9 mouse cellular contexts compared by ENCODE assay signal in genomic region chr17:24544613-24545012, GRCm38 (mm10). TPM values are rescaled to one million over a fixed set of nuclear protein-coding genes. Genes with fewer than 3 reads are reported as not detected.
A peak's percentile ranks its signal among the peaks of the same experiment; 100 is the strongest.
DNase-seq lines count a peak whose midpoint lies in the region; ATAC-seq and TF ChIP-seq lines count a peak whose summit lies in the region.
"Had no signal": no experiment of that assay in that cellular context is flagged by ENCODE, and none has a peak within 500 bp of the region (broad histone marks: within the 10 kb centered on the region; RNA-seq: fewer than 3 reads in every experiment).

No protein-coding gene starts in this region.

- H3K9me3 ChIP-seq in megakaryocyte, embryonic 14.5 days = no peaks in the 10 kb centered on the region
- no peaks in the 10 kb centered on the region for H3K9me3 ChIP-seq in forebrain, embryonic 10.5 days
- no peaks in the 10 kb centered on the region for H3K9me3 ChIP-seq in intestine, postnatal 0 days (ENCODE audit: control insufficient read depth)
- no peaks in the 10 kb centered on the region for H3K9me3 ChIP-seq in stomach, postnatal 0 days (ENCODE audit: control insufficient read depth, low read length)
- H3K9me3 ChIP-seq: stomach, embryonic 15.5 days had no signal

- peak; percentile 28 for DNase-seq in forebrain, embryonic 10.5 days (ENCODE audit: extremely low spot score, low spot score)
- no peak for DNase-seq in stomach, postnatal 0 days (ENCODE audit: low spot score)
- DNase-seq in cerebellum, adult 18-20 months = no peak
- no peak for DNase-seq in urinary bladder, adult 2 months (ENCODE audit: low spot score)
- DNase-seq: cerebellum, postnatal 14 days had no signal

- peak overlapping the region; percentile 85 for H3K4me3 ChIP-seq in megakaryocyte, embryonic 14.5 days (replicated peaks)
- peak overlapping the region; percentile 35 for H3K4me3 ChIP-seq in forebrain, embryonic 10.5 days
- no peak overlapping the region for H3K4me3 ChIP-seq in intestine, postnatal 0 days (ENCODE audit: low read depth, low read length)
- no peak overlapping the region for H3K4me3 ChIP-seq in stomach, postnatal 0 days (ENCODE audit: low read depth, low read length)
- H3K4me3 ChIP-seq: stomach, embryonic 15.5 days had no signal

- peaks cover 23% of the 10 kb centered on the region for H3K4me1 ChIP-seq in megakaryocyte, embryonic 14.5 days
- peaks cover 20% of the 10 kb centered on the region for H3K4me1 ChIP-seq in forebrain, embryonic 10.5 days
- H3K4me1 ChIP-seq in intestine, postnatal 0 days (replicated peaks; ENCODE audit: control insufficient read depth, insufficient read depth, low read length) = peaks cover 4% of the 10 kb centered on the region; the same call in 1 of the 2 replicates
- H3K4me1 ChIP-seq in stomach, postnatal 0 days (replicated peaks; ENCODE audit: control insufficient read depth, insufficient read depth) = no peaks in the 10 kb centered on the region
- H3K4me1 ChIP-seq: stomach, embryonic 15.5 days had no signal

- peak overlapping the region; percentile 68; the same call in 1 of the 2 replicates for H3K27ac ChIP-seq in forebrain, embryonic 10.5 days
- no peak overlapping the region for H3K27ac ChIP-seq in intestine, postnatal 0 days (ENCODE audit: low read depth, low read length)
- no peak overlapping the region for H3K27ac ChIP-seq in stomach, postnatal 0 days (replicated peaks)
- H3K27ac ChIP-seq: stomach, embryonic 15.5 days had no signal

- H3K27me3 ChIP-seq in megakaryocyte, embryonic 14.5 days (replicated peaks) = peaks cover 4% of the 10 kb centered on the region
- peaks cover 43% of the 10 kb centered on the region for H3K27me3 ChIP-seq in forebrain, embryonic 10.5 days (ENCODE audit: poor library complexity, severe bottlenecking)
- H3K27me3 ChIP-seq in intestine, postnatal 0 days (replicated peaks; ENCODE audit: control insufficient read depth, insufficient read depth, low read length) = no peaks in the 10 kb centered on the region
- no peaks in the 10 kb centered on the region for H3K27me3 ChIP-seq in stomach, postnatal 0 days (ENCODE audit: control insufficient read depth, insufficient read depth, low read length)
- H3K27me3 ChIP-seq: stomach, embryonic 15.5 days had no signal

- ATAC-seq in megakaryocyte, adult 5-6 weeks (ENCODE audit: poor library complexity, severe bottlenecking) = no peak
- ATAC-seq in intestine, postnatal 0 days = no peak
- no peak for ATAC-seq in stomach, postnatal 0 days (ENCODE audit: low FRiP score, low TSS enrichment)

- H3K9ac ChIP-seq in intestine, postnatal 0 days (ENCODE audit: low read depth, low read length) = no peak overlapping the region
- H3K9ac ChIP-seq in stomach, postnatal 0 days (ENCODE audit: low read length) = no peak overlapping the region
- H3K9ac ChIP-seq: stomach, embryonic 15.5 days had no signal

- H3K4me2 ChIP-seq in intestine, postnatal 0 days (replicated peaks; ENCODE audit: low read depth) = 0 out of 2 replicates have a peak overlapping the region, but pooled peaks have one; percentile 6
- no peak overlapping the region for H3K4me2 ChIP-seq in stomach, postnatal 0 days (replicated peaks; ENCODE audit: low read depth)
- H3K4me2 ChIP-seq: stomach, embryonic 15.5 days had no signal

- no peak for TF ChIP-seq EP300 in stomach, postnatal 0 days (optimal IDR thresholded peaks at IDR 0.05)

- H3K36me3 ChIP-seq in megakaryocyte, embryonic 14.5 days (replicated peaks; ENCODE audit: low read length) = no peaks in the 10 kb centered on the region
- no peaks in the 10 kb centered on the region for H3K36me3 ChIP-seq in forebrain, embryonic 10.5 days (replicated peaks)
- no peaks in the 10 kb centered on the region for H3K36me3 ChIP-seq in intestine, postnatal 0 days (ENCODE audit: control insufficient read depth, insufficient read depth)
- no peaks in the 10 kb centered on the region for H3K36me3 ChIP-seq in stomach, postnatal 0 days (ENCODE audit: control insufficient read depth, insufficient read depth, low read length)
- H3K36me3 ChIP-seq: stomach, embryonic 15.5 days had no signal

- 27% methylated on average over 12 of the region's 12 CpGs for WGBS in forebrain, embryonic 10.5 days
- 19% methylated on average over 12 of the region's 12 CpGs for WGBS in intestine, postnatal 0 days
- WGBS in stomach, postnatal 0 days = 18% methylated on average over 12 of the region's 12 CpGs

- peak; percentile 33 for TF ChIP-seq CTCF in intestine, postnatal 0 days (IDR thresholded peaks at IDR 0.05; ENCODE audit: low read depth)
- peak; percentile 28; the same call in 1 of the 2 replicates for TF ChIP-seq CTCF in stomach, postnatal 0 days (IDR thresholded peaks at IDR 0.05; ENCODE audit: low read depth)

RNA-seq across cellular contexts. Expression of gene Pkd1, which starts 5.0 kb away (rescaled TPM):
- polyA plus RNA-seq in megakaryocyte, embryonic 14.5 days (2012; ENCODE audit: insufficient read depth, low replicate concordance) = 3.5 and 5.6 TPM in 2 replicates
- total RNA-seq in megakaryocyte, adult 5-6 weeks (2015) = 7.8 and 10.8 TPM in 2 replicates
- 13.1 and 19.9 TPM in 2 replicates for total RNA-seq in megakaryocyte, adult 5-6 weeks (2017)
- 12.9 and 16.3 TPM in 2 replicates for polyA plus RNA-seq in forebrain, embryonic 10.5 days (2016; fragmentation: Nextera tagmentation; extraction: Ambion mirVana)
- 5.4 and 8.3 TPM in 2 replicates for polyA plus RNA-seq in intestine, postnatal 0 days (2015; fragmentation: Nextera tagmentation; extraction: Ambion mirVana)
- polyA plus RNA-seq in stomach, postnatal 0 days (2015; fragmentation: Nextera tagmentation; extraction: Ambion mirVana) = 10.9 and 12.3 TPM in 2 replicates
- 69.8 and 84.0 TPM in 2 replicates for polyA plus RNA-seq in urinary bladder, adult 2 months (2012; rRNA removed)

RNA-seq across cellular contexts. Expression of gene Rab26, which starts 10.6 kb away (rescaled TPM):
- polyA plus RNA-seq in megakaryocyte, embryonic 14.5 days (2012; ENCODE audit: insufficient read depth, low replicate concordance) = not detected in 2 replicates
- 0.42 and 0.57 TPM in 2 replicates for total RNA-seq in megakaryocyte, adult 5-6 weeks (2015)
- total RNA-seq in megakaryocyte, adult 5-6 weeks (2017) = 0.95 and 1.1 TPM in 2 replicates
- 1.9 and 3.5 TPM in 2 replicates for polyA plus RNA-seq in forebrain, embryonic 10.5 days (2016; fragmentation: Nextera tagmentation; extraction: Ambion mirVana)
- polyA plus RNA-seq in intestine, postnatal 0 days (2015; fragmentation: Nextera tagmentation; extraction: Ambion mirVana) = 0.31 and 0.63 TPM in 2 replicates
- 0.82 and 0.85 TPM in 2 replicates for polyA plus RNA-seq in stomach, postnatal 0 days (2015; fragmentation: Nextera tagmentation; extraction: Ambion mirVana)
- 1.4 and 1.5 TPM in 2 replicates for polyA plus RNA-seq in urinary bladder, adult 2 months (2012; rRNA removed)

RNA-seq across cellular contexts. Expression of gene Traf7, which starts 16.9 kb away (rescaled TPM):
- 122 and 123 TPM in 2 replicates for polyA plus RNA-seq in megakaryocyte, embryonic 14.5 days (2012; ENCODE audit: insufficient read depth, low replicate concordance)
- 46.4 and 48.1 TPM in 2 replicates for total RNA-seq in megakaryocyte, adult 5-6 weeks (2015)
- 81.3 and 82.8 TPM in 2 replicates for total RNA-seq in megakaryocyte, adult 5-6 weeks (2017)
- polyA plus RNA-seq in forebrain, embryonic 10.5 days (2016; fragmentation: Nextera tagmentation; extraction: Ambion mirVana) = 128 and 132 TPM in 2 replicates
- polyA plus RNA-seq in intestine, postnatal 0 days (2015; fragmentation: Nextera tagmentation; extraction: Ambion mirVana) = 39.7 and 41.2 TPM in 2 replicates
- polyA plus RNA-seq in stomach, postnatal 0 days (2015; fragmentation: Nextera tagmentation; extraction: Ambion mirVana) = 41.8 and 42.6 TPM in 2 replicates
- 174 and 223 TPM in 2 replicates for polyA plus RNA-seq in urinary bladder, adult 2 months (2012; rRNA removed)

RNA-seq across cellular contexts. Expression of gene Caskin1, which starts 56.2 kb away (rescaled TPM):
- polyA plus RNA-seq in megakaryocyte, embryonic 14.5 days (2012; ENCODE audit: insufficient read depth, low replicate concordance) = not detected in 2 replicates
- not detected in 2 replicates for total RNA-seq in megakaryocyte, adult 5-6 weeks (2015)
- not detected in 2 replicates for total RNA-seq in megakaryocyte, adult 5-6 weeks (2017)
- 3.8 and 4.3 TPM in 2 replicates for polyA plus RNA-seq in forebrain, embryonic 10.5 days (2016; fragmentation: Nextera tagmentation; extraction: Ambion mirVana)
- polyA plus RNA-seq in intestine, postnatal 0 days (2015; fragmentation: Nextera tagmentation; extraction: Ambion mirVana) = 0.69 and 0.78 TPM in 2 replicates
- 0.84 and 1.3 TPM in 2 replicates for polyA plus RNA-seq in stomach, postnatal 0 days (2015; fragmentation: Nextera tagmentation; extraction: Ambion mirVana)
- polyA plus RNA-seq in urinary bladder, adult 2 months (2012; rRNA removed) = 0.76 and 1.1 TPM in 2 replicates

Comparison
In these comparisons a context has a peak if more than half of its experiments do, and no peak if none do; other contexts are left out.
1. H3K4me3 ChIP-seq: peak in megakaryocyte, embryonic 14.5 days (single experiment) and forebrain, embryonic 10.5 days (single experiment); none in intestine, postnatal 0 days (single experiment) and stomach, postnatal 0 days (single experiment).